Mouse (Mus musculus) bone marrow macrophage, adult 2 months (primary cell): Measurements from ENCODE around the gene Exoc1. TPM values are rescaled to one million over a fixed set of nuclear protein-coding genes. Genes with fewer than 3 reads are reported as not detected.

Experiments used
- H3K27ac ChIP-seq: 2 replicates; pipeline ENCODE4 v1.5.1; 2012; ENCODE audit warnings: low read depth, low read length; ENCODE audit not compliant: insufficient read depth
- H3K4me1 ChIP-seq: 2 replicates; pipeline ENCODE4 v1.6.1; 2012; ENCODE audit warnings: low read length; ENCODE audit not compliant: control insufficient read depth, insufficient read depth
- H3K4me3 ChIP-seq: 2 replicates; pipeline ENCODE4 v1.5.1; 2012; ENCODE audit warnings: mild to moderate bottlenecking, low read length, moderate library complexity; ENCODE audit not compliant: insufficient read depth
- CTCF ChIP-seq: IDR thresholded peaks from 2 replicates; pipeline ENCODE4 v1.5.1; 2012; ENCODE audit warnings: low read depth, mild to moderate bottlenecking, low read length, moderate library complexity
- POLR2A ChIP-seq: IDR thresholded peaks from 2 replicates; pipeline ENCODE4 v1.6.1; 2012; ENCODE audit warnings: mild to moderate bottlenecking, low read depth, low read length, borderline replicate concordance
- polyA plus RNA-seq: library from polyadenylated mRNA; stranded (reverse); fragments of >200 nt; gene quantifications from 2 replicates; pipeline ENCODE4 v1.2.4, GENCODE M21; 2012; ENCODE audit not compliant: missing spikeins, insufficient read depth, insufficient read length

Exoc1 gene
- polyA plus RNA-seq, 1 experiment, result 48.8 TPM

DNA sequence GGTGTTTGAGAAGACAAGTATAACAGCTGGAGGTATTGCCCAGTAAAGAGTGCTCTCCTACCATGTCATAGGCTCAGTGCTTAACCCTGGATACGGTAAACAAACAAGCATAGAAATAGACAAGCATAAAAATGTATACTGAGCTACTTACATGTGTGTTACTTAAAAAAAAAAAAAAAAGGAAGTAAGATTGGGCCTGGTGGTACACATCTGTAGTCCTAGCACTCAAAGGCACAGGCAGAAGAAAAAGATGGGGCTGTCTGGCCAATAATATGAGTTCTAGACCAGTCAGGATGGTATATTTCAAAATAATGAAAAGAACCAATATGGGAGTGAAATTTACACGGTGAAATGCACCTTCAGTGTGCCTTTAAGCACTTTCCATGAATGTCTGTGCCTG, 60.9 kb downstream of the Exoc1 start:
- peaks cover 5% of the 10 kb centered on the region for H3K4me1 ChIP-seq
- H3K27ac ChIP-seq, result no peak overlapping the region
- TF ChIP-seq CTCF (no peak), POLR2A (no peak)
- H3K4me3 ChIP-seq, result no peak overlapping the region

DNA sequence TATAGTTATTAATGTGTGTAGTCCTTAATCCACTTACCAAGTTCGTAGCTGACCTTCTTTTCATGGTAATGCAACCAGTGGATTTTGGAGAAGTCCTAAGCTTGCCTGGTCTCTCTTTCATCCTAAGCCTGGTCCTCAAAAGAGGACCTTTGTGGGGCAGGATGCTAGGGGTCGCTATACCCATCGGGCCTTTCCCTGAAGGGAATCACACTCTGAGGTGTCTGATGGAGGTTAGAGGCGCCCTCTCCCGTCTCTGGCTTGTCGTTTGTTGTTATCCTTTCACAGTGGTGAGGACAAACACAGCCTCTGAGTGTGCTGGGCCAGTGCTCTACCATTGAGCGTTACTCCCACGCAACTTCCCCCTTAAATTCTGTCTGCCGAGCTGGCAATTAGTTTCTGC, 62.8 kb downstream of the Exoc1 start:
- H3K4me3 ChIP-seq, result no peak overlapping the region
- H3K27ac ChIP-seq, result no peak overlapping the region

DNA sequence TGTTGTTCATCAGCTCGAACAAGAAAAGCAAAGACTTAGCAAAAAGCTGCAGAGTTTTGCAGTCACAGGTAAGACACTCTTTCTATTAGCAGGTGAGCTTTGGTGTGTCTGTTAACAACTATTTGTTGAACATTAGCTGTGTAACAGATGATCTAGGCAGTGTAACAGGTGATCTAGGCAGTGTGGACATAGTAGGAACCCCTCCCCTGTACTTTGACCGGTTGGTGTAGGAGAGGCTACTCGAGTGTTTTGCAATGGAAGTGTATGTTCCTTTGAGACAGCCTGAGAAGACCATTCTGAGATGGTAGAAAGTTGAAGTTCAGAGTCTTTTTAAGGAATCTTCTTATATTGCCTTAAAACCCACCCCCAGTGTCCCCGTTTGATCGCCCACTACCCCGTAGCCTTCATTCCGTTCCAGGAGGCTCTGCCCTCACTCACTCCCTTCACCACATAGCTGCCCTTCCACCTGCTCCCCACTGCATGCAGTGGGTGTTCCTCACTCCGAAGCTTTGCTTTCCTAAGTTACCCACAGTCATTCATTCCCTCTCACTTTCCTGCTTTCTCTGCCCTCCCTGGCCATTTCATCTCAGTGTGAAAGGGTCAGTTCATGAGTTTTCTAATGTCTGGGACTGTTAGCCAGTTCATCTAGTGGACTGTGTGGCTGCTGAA, 80.7 kb downstream of the Exoc1 start:
- Histone ChIP-seq H3K4me1 (no peaks in the 10 kb centered on the region), H3K27ac (no peak overlapping the region), H3K4me3 (no peak overlapping the region)
- TF ChIP-seq CTCF (no peak), POLR2A (no peak)

More for the DNA sequence above, 62.8 kb downstream of the Exoc1 start:
- peaks cover 5% of the 10 kb centered on the region for H3K4me1 ChIP-seq
- TF ChIP-seq POLR2A (no peak), CTCF (no peak)

DNA sequence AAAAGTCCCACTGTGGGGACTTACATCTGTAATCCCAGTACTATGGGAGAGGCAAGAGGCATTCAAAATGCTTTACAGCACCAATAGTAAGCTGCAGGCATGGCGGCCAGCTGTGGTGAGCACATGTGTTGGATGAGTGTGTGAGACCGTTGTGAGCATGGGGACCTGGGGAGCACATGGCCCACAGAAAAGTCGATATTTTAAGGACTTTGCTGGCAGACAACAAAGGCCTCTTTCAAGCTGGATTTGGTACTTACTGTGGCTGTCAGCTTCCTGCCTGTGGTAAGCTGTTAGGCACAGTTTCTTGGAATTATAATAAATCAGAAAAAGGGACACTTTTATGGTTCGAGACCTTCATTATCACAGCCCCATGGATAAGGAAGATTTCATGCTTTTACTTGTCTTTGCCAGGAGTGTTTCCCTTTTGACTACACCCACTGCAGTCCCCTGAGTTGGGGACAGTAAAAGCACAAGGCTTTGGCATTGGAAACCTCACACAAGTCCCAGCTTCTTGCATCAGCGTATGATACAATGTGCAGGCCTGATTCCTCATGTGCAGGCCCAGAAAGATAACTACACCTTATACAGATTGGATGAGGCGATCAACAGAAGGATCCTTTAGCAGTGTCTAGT, 83.9 kb downstream of the Exoc1 start:
- no peak for TF ChIP-seq POLR2A
- TF ChIP-seq CTCF, result no peak
- H3K27ac ChIP-seq, result no peak overlapping the region
- H3K4me3 ChIP-seq, result no peak overlapping the region
- H3K4me1 ChIP-seq, result no peaks in the 10 kb centered on the region

DNA sequence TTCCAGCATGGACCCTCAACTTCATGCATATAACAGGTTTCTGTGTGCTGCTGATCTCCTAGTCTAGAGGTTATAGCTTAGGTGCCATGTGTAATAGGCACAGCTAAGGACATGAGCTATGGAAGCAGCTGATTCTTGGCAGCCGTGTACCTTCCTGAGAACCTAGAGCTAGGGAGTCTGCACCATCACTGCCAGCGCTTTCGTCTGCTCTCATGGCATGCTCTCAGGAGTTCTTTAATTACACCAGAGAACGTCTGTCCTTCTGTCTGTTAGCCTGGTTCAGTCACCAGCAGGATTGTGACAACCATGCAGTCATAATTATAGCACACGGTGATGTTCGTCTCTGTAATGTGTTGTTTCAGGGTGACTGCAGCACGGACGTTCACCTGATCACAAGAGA, 86.2 kb downstream of the Exoc1 start:
- TF ChIP-seq POLR2A (no peak), CTCF (no peak)
- H3K4me1 ChIP-seq, result no peaks in the 10 kb centered on the region
- H3K4me3 ChIP-seq, result no peak overlapping the region
- no peak overlapping the region for H3K27ac ChIP-seq

DNA sequence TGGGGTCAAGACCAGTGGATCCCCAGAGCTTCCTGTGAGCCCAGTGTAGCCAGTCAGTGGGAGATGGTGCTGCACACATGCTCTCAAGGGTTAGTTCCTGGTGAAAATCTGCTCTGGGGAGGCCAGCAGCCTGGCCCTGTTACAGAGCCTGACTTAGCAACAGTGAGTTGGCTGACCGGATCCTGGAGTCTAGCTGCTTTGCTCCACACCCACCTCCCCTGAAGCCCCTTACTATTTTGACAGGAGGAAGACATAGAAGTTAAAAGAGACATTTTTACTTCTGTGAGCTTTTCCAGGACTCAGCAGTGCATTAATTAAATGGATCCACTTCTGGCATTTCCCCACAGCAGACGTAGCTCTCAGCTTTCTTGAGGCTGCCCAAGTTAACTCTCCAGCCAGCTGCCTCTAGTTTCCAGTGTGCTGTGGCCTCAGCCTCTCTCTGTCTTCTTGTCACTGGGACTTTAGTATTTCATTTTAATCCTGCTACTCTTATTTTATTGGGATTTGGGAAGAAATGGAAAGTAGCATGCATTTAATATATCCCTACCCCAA, 87.2 kb downstream of the Exoc1 start:
- Histone ChIP-seq H3K4me1 (no peaks in the 10 kb centered on the region), H3K27ac (no peak overlapping the region), H3K4me3 (no peak overlapping the region)
- TF ChIP-seq POLR2A, result no peak
- no peak for TF ChIP-seq CTCF

DNA sequence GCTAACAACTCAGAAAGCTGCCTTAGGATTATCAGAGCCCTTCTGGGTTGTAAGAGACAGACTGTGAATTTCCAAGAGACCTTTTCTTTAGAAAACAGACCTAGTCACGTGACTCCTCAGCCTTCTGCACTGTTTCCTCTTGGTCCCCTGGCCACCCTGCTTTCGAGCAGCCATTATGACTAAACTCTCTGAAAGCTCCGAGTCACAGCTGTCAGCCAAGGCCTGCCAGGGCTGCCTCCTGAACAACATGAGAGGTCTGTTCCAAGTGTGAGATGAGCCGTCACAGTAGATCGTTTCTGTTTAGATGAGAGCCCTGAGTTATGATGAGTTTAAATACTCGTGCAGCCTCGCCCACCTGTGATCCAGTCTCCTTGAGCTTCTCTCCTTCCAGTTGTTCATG, 89.6 kb downstream of the Exoc1 start:
- Histone ChIP-seq H3K27ac (no peak overlapping the region), H3K4me1 (no peaks in the 10 kb centered on the region), H3K4me3 (no peak overlapping the region)
- TF ChIP-seq POLR2A, result no peak
- TF ChIP-seq CTCF, result no peak

Other genes starting within 250 kb of the Exoc1 start
- gene Clock, start 224.5 kb upstream of the Exoc1 start, polyA plus RNA-seq, result 15.4 and 16.0 TPM in 2 replicates
- gene Pdcl2, start 198.2 kb upstream of the Exoc1 start, polyA plus RNA-seq, result not detected in 2 replicates
- gene Nmu, start 165.5 kb upstream of the Exoc1 start, polyA plus RNA-seq, result not detected in 2 replicates
- not detected in 2 replicates for gene Gm7271, start 45.3 kb upstream of the Exoc1 start, polyA plus RNA-seq
- gene Cep135, start 59.4 kb downstream of the Exoc1 start, polyA plus RNA-seq, result 8.7 and 9.2 TPM in 2 replicates
- gene C530008M17Rik, start 127.2 kb downstream of the Exoc1 start, polyA plus RNA-seq, result 0.48 and 1.2 TPM in 2 replicates